Mouse (Mus musculus) myocyte (in vitro differentiated cells): Measurements from ENCODE around the gene Trdmt1.

Source experiments
- CEBPB ChIP-seq: IDR thresholded peaks from 2 replicates; pipeline ENCODE4 v1.6.1; 2011; ENCODE audit warnings: mild to moderate bottlenecking, moderate library complexity; ENCODE audit not compliant: poor library complexity, insufficient read depth, severe bottlenecking
- E2F4 ChIP-seq: IDR thresholded peaks from one replicate; pipeline ENCODE4 v1.6.1; 2011; ENCODE audit warnings: mild to moderate bottlenecking, control low read depth, moderate library complexity; ENCODE audit not compliant: insufficient read depth
- MAX ChIP-seq: IDR thresholded peaks from one replicate; pipeline ENCODE4 v1.6.1; 2011; ENCODE audit warnings: low read depth, mild to moderate bottlenecking, control low read depth
- POLR2A ChIP-seq: IDR thresholded peaks from one replicate; pipeline ENCODE4 v1.6.1; 2011; ENCODE audit warnings: low read depth, mild to moderate bottlenecking, control low read depth, moderate library complexity; ENCODE audit not compliant: insufficient read length
- POLR2AphosphoS2 ChIP-seq: IDR thresholded peaks from one replicate; pipeline ENCODE4 v1.6.1; 2011; ENCODE audit warnings: low read depth, control low read depth; ENCODE audit not compliant: insufficient read length
- REST ChIP-seq: IDR thresholded peaks from one replicate; pipeline ENCODE4 v1.6.1; 2011; ENCODE audit warnings: mild to moderate bottlenecking, control low read depth, moderate library complexity; ENCODE audit not compliant: insufficient read depth, insufficient read length
- SRF ChIP-seq: IDR thresholded peaks from one replicate; pipeline ENCODE4 v1.6.1; 2011; ENCODE audit warnings: low read depth; ENCODE audit not compliant: control insufficient read depth, insufficient read length
- TCF12 ChIP-seq: IDR thresholded peaks from one replicate; pipeline ENCODE4 v1.6.1; 2011; ENCODE audit warnings: mild to moderate bottlenecking, control low read depth; ENCODE audit not compliant: poor library complexity, insufficient read depth, severe bottlenecking
- TCF3 ChIP-seq: IDR thresholded peaks from one replicate; pipeline ENCODE4 v1.6.1; 2011; ENCODE audit warnings: low read depth, control low read depth; ENCODE audit not compliant: insufficient read length

DNA sequence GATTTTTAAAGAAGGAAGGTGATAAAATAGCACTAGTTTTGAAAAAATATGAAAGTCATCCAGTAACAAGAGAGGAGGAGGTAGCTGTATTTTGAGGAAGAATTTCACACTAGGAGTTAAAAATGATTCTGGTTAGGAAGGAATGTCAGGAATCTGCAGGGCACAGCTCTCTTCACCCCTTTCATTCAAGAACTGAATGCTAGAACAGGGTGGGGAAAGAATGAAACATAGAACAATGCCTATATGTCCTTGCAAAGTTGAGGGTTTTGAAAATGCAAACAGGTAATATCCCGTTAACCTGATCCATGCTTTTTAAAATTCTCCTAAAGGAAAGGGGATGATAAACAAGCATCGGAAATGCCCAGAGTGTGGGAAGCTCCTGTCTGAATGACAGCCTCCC, 9.5 kb upstream of the Trdmt1 start:
- TF ChIP-seq REST = no peak
- TF ChIP-seq POLR2A = no peak
- TF ChIP-seq POLR2AphosphoS2 = no peak
- no peak for TF ChIP-seq TCF12
- no peak for TF ChIP-seq CEBPB
- TF ChIP-seq SRF = no peak
- TF ChIP-seq MAX = no peak
- no peak for TF ChIP-seq E2F4
- TF ChIP-seq TCF3 = no peak
